Mouse (Mus musculus) erythroid progenitor cell, adult 5-6 weeks (primary cell): ENCODE results near the gene Gpr27. TPM values are rescaled to one million over a fixed set of nuclear protein-coding genes. Genes with fewer than 3 reads are reported as not detected.

ENCODE experiments used
- ATAC-seq: replicated peaks from 2 replicates; pipeline ENCODE4 v1.8.0; 2016; ENCODE audit warnings: moderate number of reproducible peaks, mild to moderate bottlenecking, moderate TSS enrichment, inconsistent platforms; ENCODE audit not compliant: poor library complexity, low FRiP score, severe bottlenecking
- total RNA-seq, 2 experiments: library from RNA; stranded (forward) in 1 of 2; stranded (reverse) in 1 of 2; fragments of 150-400 nt in 1 of 2; fragments of 186-747, 209-891 nt in 1 of 2; gene quantifications; 2 replicates each; pipeline versions ENCODE4 v1.2.3 to v1.2.4; 2015 to 2017; ENCODE audit warnings: low replicate concordance in 2 of 2

Gene Gpr27
- total RNA-seq, 2 experiments from 2014 or later: not detected

DNA sequence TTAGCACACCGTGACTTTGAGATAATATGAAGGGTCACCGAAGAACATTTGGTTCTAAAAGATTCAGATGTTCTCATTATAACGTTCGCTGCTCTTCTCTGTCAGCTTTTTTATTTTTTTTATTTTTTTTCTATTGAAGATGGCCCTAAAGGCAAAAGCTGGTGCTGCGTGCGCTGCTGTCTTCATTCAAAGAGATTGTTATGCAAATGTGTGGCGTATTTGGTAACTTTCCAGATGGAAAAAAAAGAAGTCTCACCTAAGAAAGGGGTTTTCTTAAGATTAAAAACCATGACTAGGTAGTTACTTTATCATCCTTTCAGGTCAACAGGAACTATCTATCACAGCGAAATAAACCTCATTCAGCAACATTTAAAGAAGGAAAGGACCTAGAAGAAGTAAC is 40.2 kb downstream of the Gpr27 start:
- ATAC-seq: no peak

- ATAC-seq: no peak
These were observed 42.2 kb downstream of the Gpr27 start for GRCm38 (mm10) chr6:99734666-99735065.

- no peak for ATAC-seq
These were observed 50.4 kb downstream of the Gpr27 start for GRCm38 (mm10) chr6:99742866-99743265.

Other genes starting within 250 kb of the Gpr27 start
- gene Foxp1, start 170.0 kb upstream of the Gpr27 start, total RNA-seq (2015; ENCODE audit: low replicate concordance): 34.4 and 43.6 TPM in 2 replicates
- 14.7 and 40.8 TPM in 2 replicates for gene Foxp1, start 170.0 kb upstream of the Gpr27 start, total RNA-seq (2017; ENCODE audit: low replicate concordance)
- 8.8 and 11.5 TPM in 2 replicates for gene Eif4e3, start 25.9 kb upstream of the Gpr27 start, total RNA-seq (2015; ENCODE audit: low replicate concordance)
- 2.7 and 5.3 TPM in 2 replicates for gene Eif4e3, start 25.9 kb upstream of the Gpr27 start, total RNA-seq (2017; ENCODE audit: low replicate concordance)
- 5.0 and 9.0 TPM in 2 replicates for gene Gm20696, start 25.9 kb upstream of the Gpr27 start, total RNA-seq (2015; ENCODE audit: low replicate concordance)
- 2.7 and 2.9 TPM in 2 replicates for gene Gm20696, start 25.9 kb upstream of the Gpr27 start, total RNA-seq (2017; ENCODE audit: low replicate concordance)
- gene Prok2, start 33.7 kb downstream of the Gpr27 start, total RNA-seq (2015; ENCODE audit: low replicate concordance): not detected in 2 replicates
- gene Prok2, start 33.7 kb downstream of the Gpr27 start, total RNA-seq (2017; ENCODE audit: low replicate concordance): not detected in 2 replicates